Mouse (Mus musculus): Measurements from ENCODE around the gene Vmn1r5.
A peak's percentile ranks its signal among the peaks of the same experiment; 100 is the strongest.
"Not testable (repeated sequence)": the region's sequence is repeated elsewhere in the genome, so short reads cannot be mapped to it uniquely, and the experiment has no call there.

Vmn1r5 gene

DNA sequence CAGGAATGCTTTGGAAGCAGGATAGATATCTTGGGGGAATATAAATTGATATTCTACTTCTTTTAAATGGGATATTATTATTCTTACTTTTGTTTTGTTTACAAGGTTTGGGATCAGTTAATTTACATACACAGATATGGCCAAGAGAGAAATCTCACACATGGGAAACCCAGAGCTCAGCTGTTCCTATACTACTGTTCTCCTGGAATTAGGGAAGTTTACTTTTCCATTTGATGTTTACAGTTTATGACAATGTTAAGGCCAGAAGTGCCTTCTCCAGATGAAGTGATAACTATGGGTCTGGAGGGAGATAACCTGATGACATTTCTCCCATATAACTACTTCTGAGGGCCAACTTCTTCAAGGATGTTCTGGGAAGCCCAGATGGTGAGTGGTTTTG, at the start of gene Vmn1r5:
Vmn1r5 (plus strand) TSS at position 301 of the 400 bp plus-strand sequence.
- no peak for DNase-seq (ENCODE audit: low spot score in 2 of 2)

- DNase-seq (ENCODE audit: low spot score in 2 of 2), result no peak
Observed at GRCm38 (mm10) chr6:56923331-56923725, 46.7 kb upstream of the Vmn1r5 start.

DNA sequence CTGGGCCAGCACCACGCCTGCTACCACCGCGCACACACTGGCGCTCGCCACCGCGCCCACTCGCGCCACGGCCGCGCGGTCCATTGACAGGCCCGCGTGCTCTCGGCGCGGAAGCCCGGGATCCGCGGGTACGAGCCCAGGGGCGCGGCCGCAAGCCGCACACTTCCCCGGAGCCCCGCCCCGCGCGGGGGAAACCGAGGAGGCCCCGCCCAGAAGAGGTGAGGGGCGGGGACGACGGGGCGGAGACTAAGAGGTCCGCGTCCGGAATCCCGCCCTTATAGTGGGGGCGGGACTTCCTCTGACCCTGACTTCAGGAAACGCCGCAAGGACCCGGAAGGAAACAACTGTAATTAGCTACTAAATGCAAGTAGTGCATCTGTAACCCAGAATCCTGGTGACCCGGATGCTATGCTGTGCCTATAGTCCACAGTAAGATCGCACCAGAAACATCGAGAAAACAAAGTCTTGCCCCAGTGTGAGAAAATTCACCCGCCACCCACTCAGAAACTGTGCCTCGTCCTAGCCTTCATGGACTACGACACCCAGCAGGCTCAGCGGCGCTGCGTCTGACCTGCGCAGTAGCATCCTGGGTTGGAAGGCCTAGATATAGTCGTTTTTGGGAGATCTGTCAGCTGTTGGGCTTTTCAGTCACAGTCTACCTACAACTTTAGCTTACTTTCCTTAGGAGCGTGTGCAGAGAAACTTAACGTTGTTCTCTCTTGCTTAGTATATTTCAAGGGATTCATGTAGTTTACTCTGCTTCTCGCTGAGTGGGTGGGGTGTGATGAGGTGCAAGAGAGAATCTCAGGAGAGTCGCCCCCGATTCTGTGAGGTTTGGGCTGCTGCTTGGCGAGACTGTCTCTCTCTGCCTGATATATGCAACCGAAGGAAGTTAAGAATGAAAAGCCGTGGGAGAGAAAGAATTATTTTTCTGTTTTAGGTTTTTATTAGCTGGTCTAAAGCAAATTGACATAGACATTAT, 46.1 kb upstream of the Vmn1r5 start, which contains the start of the genes Nt5c3 and Vmn1r4:
Nt5c3 (minus strand) TSS at position 207 of the 982 bp plus-strand sequence.
Vmn1r4 (plus strand) TSS at position 290 of the 982 bp plus-strand sequence.
- peak; percentile 93 to 95 for DNase-seq (ENCODE audit: low spot score in 2 of 2)

- no peak for DNase-seq (ENCODE audit: low spot score in 2 of 2)
Observed at GRCm38 (mm10) chr6:56931648-56932415, 38.2 kb upstream of the Vmn1r5 start.

GRCm38 (mm10) chr6:56932464-56932863, 37.6 kb upstream of the Vmn1r5 start:
- DNase-seq (ENCODE audit: low spot score in 2 of 2), result no peak

DNA sequence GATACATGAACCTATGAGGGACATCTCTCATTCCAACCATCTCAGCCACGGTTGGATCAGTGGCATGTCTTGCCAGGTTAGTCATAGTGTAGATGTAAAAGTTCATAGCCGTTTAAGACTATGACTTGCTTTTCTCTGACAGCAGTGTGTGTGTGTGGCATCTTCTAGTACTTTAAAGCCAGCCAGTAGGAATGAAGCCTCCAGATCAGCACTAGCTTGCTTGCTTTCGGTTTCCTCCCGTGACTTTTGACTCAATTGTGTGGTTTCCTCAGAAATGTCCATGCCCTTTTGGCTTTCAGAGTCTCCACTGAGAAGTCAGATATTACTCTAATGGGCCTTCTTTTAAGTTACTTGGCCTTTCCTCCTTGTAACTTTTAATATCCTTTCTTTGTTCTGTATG, 35.7 kb upstream of the Vmn1r5 start:
- DNase-seq (ENCODE audit: low spot score in 2 of 2), result no peak

DNA sequence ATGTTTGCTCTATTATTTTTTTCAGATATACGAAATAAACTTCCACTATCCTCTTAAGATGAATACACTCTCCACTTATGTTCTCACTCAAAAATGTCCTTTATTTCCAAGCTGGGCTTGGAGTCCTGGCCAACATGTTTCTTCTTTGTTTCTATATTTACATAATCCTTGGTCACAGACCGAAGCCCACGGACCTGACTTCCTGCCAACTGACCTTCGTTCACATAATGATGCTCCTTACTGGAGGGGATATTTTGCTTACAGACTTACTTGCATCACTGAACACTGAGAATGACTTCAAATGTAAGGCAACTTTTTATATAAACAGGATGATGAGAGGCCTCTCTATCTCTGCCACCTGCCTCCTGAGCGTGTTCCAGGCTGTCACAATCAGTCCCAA, 13.6 kb upstream of the Vmn1r5 start:
- DNase-seq (ENCODE audit: low spot score in 2 of 2), result no peak

DNA sequence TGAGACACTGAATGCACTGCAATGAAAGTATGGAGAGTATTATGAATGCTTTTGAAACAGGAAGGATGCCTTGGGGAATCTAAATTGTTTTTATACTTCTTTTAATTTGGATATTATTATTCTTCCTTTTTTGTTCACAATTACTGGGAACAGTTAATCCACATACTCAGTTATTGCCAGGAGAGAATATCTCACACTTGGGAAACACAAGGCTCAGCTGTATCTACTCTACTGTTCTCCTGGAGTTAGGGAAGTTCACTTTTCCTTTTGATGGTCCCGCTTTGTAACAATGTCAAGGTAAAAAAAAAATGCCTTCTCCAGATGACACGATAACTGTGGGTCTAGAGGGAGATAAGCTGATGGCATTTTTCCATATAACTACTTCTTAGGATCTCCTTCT, 26.9 kb downstream of the Vmn1r5 start, which contains the start of gene Vmn1r6:
Vmn1r6 (plus strand) TSS at position 301 of the 400 bp plus-strand sequence.
- DNase-seq (ENCODE audit: low spot score in 2 of 2), result no peak

GRCm38 (mm10) chr6:57025224-57025623, 55.2 kb downstream of the Vmn1r5 start, which contains the start of gene Vmn1r7:
Gene Vmn1r7, minus strand, starts transcription at chr6:57025324.
- DNase-seq (ENCODE audit: low spot score in 2 of 2), result not testable (repeated sequence)

GRCm38 (mm10) chr6:57031984-57032383, 61.9 kb downstream of the Vmn1r5 start, which contains the start of gene Vmn1r8:
Gene Vmn1r8, plus strand, starts transcription at chr6:57032284.
- no peak for DNase-seq (ENCODE audit: low spot score in 2 of 2)

DNA sequence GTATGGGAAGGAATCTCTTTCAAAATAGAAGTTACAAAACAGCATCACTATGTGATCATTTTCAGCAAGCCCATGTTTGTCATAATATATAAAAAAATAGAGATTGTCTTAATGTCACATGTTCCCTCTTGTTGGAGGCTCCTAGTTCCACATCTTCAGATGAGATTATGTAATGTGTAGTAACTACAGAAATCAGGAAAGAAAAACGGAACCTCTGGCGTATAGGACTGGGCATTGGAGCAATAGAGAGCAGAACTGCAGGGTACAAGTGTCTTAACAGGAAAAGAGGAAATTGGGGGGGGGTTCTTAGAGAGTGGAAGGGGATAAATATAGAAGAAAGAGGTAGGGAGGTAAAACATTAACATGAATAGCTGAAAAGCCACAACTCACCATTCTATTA, 64.6 kb downstream of the Vmn1r5 start:
- no peak for DNase-seq (ENCODE audit: low spot score in 2 of 2)

All from right cerebral cortex, postnatal 36 days (tissue).